Mouse (Mus musculus) bone marrow, adult 2 months (tissue): ENCODE data around the gene Il4.

Experiments used
- CTCF ChIP-seq: fragments of 200-500 bp; IDR thresholded peaks from 2 replicates; pipeline ENCODE4 v1.5.1; 2011; ENCODE audit warnings: low read length, control low read depth; ENCODE audit not compliant: control insufficient read depth, insufficient read depth
- POLR2A ChIP-seq: fragments of 200-500 bp; IDR thresholded peaks from 2 replicates; pipeline ENCODE4 v1.6.1; 2011; ENCODE audit warnings: low read depth, mild to moderate bottlenecking, control low read depth, low read length, borderline replicate concordance; ENCODE audit not compliant: control insufficient read depth

GRCm38 (mm10) chr11:53615172-53615571 lies 3.3 kb downstream of the Il4 start:
- TF ChIP-seq CTCF (no peak), POLR2A (no peak)
